Mouse (Mus musculus): Measurements from ENCODE around the gene Fgfr2. TPM values are rescaled to one million over a fixed set of nuclear protein-coding genes. Genes with fewer than 3 reads are reported as not detected.

Gene Fgfr2
- polyA plus RNA-seq, 1 experiment from 2014 or later, result 110 TPM

GRCm38 (mm10) chr7:133162131-133162530 lies 39.0 kb upstream of the Fgfr2 start:
- Histone ChIP-seq H3K9me3 (ENCODE audit: low read length) (no peaks in the 10 kb centered on the region), H3K36me3 (ENCODE audit: insufficient read depth, low read length) (no peaks in the 10 kb centered on the region), H3K27ac (ENCODE audit: low read length) (no peak overlapping the region), H3K27me3 (replicated peaks; ENCODE audit: insufficient read depth, low read length) (no peaks in the 10 kb centered on the region), H3K4me2 (replicated peaks; ENCODE audit: low read depth, low read length) (no peak overlapping the region), H3K4me1 (ENCODE audit: insufficient read depth, low read depth, low read length) (no peaks in the 10 kb centered on the region), H3K9ac (replicated peaks; ENCODE audit: low read depth) (no peak overlapping the region), H3K4me3 (ENCODE audit: low read depth, low read length) (no peak overlapping the region)
- DNase-seq (ENCODE audit: low spot score), result no peak
- peak; percentile 12; the same call in 1 of the 2 replicates for ATAC-seq
- TF ChIP-seq CTCF (IDR thresholded peaks at IDR 0.05) (no peak), EP300 (IDR thresholded peaks at IDR 0.05) (no peak)
- 18% methylated on average over 2 of the region's 2 CpGs for WGBS

DNA sequence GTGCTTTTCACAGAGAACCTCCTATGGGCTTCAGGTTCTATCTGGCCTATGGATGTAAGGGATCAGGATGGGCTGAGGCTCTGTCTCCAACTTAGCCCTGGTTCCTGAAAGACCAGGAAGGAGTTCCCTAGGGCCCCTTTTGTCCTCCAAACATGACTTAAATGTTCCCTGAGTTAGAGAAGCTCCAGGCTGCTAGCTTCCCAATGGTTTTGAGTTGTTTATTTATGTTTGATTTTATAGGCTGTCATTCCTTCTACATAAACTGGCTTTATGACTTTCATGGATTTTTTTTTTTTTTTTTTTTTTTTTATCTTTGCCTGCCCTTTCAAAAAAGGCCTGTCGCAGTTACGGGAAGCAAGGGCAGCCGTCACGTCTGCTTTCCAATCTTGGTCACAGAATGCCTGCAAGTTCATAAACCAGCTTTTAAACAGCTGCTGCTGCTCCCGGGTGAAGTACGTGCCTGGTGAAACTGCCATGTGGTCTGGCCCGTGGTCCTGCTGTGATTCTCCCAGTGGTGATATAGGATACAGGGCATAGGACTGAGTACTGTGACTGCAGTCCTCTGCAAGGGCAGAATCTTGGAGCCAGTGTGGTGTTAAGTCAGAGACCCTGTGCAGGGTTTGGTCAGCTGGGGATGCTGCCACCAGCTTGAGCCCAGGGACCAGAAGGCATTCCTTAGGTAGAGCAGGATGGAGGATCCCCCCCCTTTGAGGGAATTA lies 38.4 kb upstream of the Fgfr2 start:
- H3K9me3 ChIP-seq (ENCODE audit: low read length), result no peaks in the 10 kb centered on the region
- peak; percentile 40 for DNase-seq (ENCODE audit: low spot score)
- H3K9ac ChIP-seq (replicated peaks; ENCODE audit: low read depth), result no peak overlapping the region
- H3K4me2 ChIP-seq (replicated peaks; ENCODE audit: low read depth, low read length), result no peak overlapping the region
- TF ChIP-seq CTCF (IDR thresholded peaks at IDR 0.05) (no peak), EP300 (IDR thresholded peaks at IDR 0.05) (no peak)
- H3K4me3 ChIP-seq (ENCODE audit: low read depth, low read length), result no peak overlapping the region
- no peaks in the 10 kb centered on the region for H3K27me3 ChIP-seq (replicated peaks; ENCODE audit: insufficient read depth, low read length)
- H3K36me3 ChIP-seq (ENCODE audit: insufficient read depth, low read length), result no peaks in the 10 kb centered on the region
- 42% methylated on average over 7 of the region's 7 CpGs for WGBS
- no peak overlapping the region for H3K27ac ChIP-seq (ENCODE audit: low read length)
- peak; percentile 41 for ATAC-seq
- no peaks in the 10 kb centered on the region for H3K4me1 ChIP-seq (ENCODE audit: insufficient read depth, low read depth, low read length)

- Histone ChIP-seq H3K4me1 (ENCODE audit: insufficient read depth, low read depth, low read length) (no peaks in the 10 kb centered on the region), H3K9ac (replicated peaks; ENCODE audit: low read depth) (no peak overlapping the region), H3K4me3 (ENCODE audit: low read depth, low read length) (no peak overlapping the region), H3K9me3 (ENCODE audit: low read length) (no peaks in the 10 kb centered on the region), H3K4me2 (replicated peaks; ENCODE audit: low read depth, low read length) (no peak overlapping the region), H3K27ac (ENCODE audit: low read length) (no peak overlapping the region), H3K27me3 (replicated peaks; ENCODE audit: insufficient read depth, low read length) (no peaks in the 10 kb centered on the region), H3K36me3 (ENCODE audit: insufficient read depth, low read length) (no peaks in the 10 kb centered on the region)
- ATAC-seq, result peak; percentile 35; the same call in 1 of the 2 replicates
- 71% methylated on average over 3 of the region's 3 CpGs for WGBS
- TF ChIP-seq CTCF (IDR thresholded peaks at IDR 0.05), result no peak
- 0 out of 2 replicates have a peak, but pooled peaks have one; percentile 26 for TF ChIP-seq EP300 (IDR thresholded peaks at IDR 0.05)
- DNase-seq (ENCODE audit: low spot score), result peak; percentile 47
Measured at GRCm38 (mm10) chr7:133159519-133159918, 36.4 kb upstream of the Fgfr2 start.

DNA sequence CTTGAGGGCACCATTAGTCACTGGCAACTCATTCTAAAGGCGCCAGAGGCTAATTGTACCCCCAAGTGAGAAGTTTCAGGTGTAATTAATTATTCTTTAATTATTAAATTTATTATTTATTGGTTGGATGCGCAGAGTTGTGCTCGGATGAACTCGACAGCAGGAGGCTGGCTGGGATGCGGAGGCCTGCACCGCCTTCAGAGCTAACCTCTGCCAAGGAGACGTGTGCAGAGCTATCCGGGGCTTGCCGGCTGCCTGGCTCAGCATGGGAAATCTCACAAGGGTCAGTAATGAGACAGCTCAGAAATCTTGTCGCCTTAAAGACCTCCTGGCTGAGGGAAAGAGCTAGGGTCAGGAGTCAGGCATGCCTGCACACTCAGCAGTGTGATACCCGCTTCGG lies 32.5 kb upstream of the Fgfr2 start:
- Histone ChIP-seq H3K27ac (ENCODE audit: low read length) (no peak overlapping the region), H3K4me3 (ENCODE audit: low read depth, low read length) (no peak overlapping the region), H3K27me3 (replicated peaks; ENCODE audit: insufficient read depth, low read length) (no peaks in the 10 kb centered on the region), H3K4me1 (ENCODE audit: insufficient read depth, low read depth, low read length) (no peaks in the 10 kb centered on the region), H3K4me2 (replicated peaks; ENCODE audit: low read depth, low read length) (no peak overlapping the region), H3K36me3 (ENCODE audit: insufficient read depth, low read length) (no peaks in the 10 kb centered on the region), H3K9ac (replicated peaks; ENCODE audit: low read depth) (no peak overlapping the region), H3K9me3 (ENCODE audit: low read length) (no peaks in the 10 kb centered on the region)
- TF ChIP-seq CTCF (IDR thresholded peaks at IDR 0.05), result no peak
- no peak for TF ChIP-seq EP300 (IDR thresholded peaks at IDR 0.05)
- DNase-seq (ENCODE audit: low spot score) (no peak), ATAC-seq (no peak)
- WGBS, result 89% methylated on average over 12 of the region's 12 CpGs

DNA sequence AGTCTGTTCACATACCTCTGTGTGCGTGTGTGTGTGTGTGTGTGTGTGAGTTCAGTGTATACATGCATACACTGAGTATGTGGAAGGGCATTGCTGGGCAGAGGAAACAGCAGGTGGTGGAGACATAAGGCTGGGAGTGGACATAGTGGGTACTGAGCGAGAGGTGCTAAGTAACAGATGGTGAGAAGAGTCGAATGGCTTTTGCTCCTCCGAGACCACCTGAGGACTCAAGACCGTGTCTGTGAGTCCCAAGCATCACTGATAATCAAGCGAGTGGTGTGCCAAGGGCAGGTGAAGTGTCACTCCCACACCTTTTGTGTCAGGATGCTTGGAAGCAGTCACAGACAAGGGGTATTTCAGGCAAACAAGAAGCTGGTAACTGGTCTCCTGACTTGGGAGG lies 31.7 kb upstream of the Fgfr2 start:
- H3K4me3 ChIP-seq (ENCODE audit: low read depth, low read length), result no peak overlapping the region
- H3K4me2 ChIP-seq (replicated peaks; ENCODE audit: low read depth, low read length), result no peak overlapping the region
- DNase-seq (ENCODE audit: low spot score), result no peak
- no peak overlapping the region for H3K9ac ChIP-seq (replicated peaks; ENCODE audit: low read depth)
- whole genome bisulfite sequencing, result 73% methylated on average over 6 of the region's 6 CpGs
- H3K4me1 ChIP-seq (ENCODE audit: insufficient read depth, low read depth, low read length), result no peaks in the 10 kb centered on the region
- no peak overlapping the region for H3K27ac ChIP-seq (ENCODE audit: low read length)
- no peaks in the 10 kb centered on the region for H3K27me3 ChIP-seq (replicated peaks; ENCODE audit: insufficient read depth, low read length)
- TF ChIP-seq CTCF (IDR thresholded peaks at IDR 0.05), result no peak
- no peaks in the 10 kb centered on the region for H3K9me3 ChIP-seq (ENCODE audit: low read length)
- H3K36me3 ChIP-seq (ENCODE audit: insufficient read depth, low read length), result no peaks in the 10 kb centered on the region
- no peak for ATAC-seq

DNA sequence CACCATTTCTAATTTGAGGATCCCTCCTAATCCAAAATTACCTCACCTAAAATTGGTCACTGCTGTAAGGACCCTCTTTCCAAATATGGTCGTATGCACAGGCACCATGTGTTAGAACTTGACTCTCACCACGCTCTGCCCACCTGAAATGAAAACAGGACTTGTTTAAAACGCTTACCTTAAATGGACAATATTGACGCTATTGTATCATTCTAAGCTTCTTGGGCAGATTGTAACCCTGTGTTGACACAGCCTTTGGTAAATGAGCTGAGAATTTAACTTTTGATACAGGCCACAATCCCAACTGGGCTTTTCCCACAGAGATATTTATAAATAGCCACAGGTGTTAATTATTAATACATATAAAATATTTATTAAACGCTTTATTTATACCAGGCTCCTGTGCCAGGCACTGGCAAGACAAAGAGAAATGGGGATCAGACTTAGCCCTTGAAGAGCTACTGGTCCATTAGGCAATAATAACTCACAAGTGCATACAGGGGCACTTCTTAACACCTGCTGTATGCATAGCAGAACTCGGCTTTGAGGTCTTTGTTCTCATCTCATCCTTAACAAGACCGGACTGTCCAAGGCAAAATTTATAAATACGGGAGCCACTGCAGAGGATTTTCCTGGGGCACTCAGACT lies 16.7 kb upstream of the Fgfr2 start:
- H3K27ac ChIP-seq (ENCODE audit: low read length), result no peak overlapping the region
- H3K36me3 ChIP-seq (ENCODE audit: insufficient read depth, low read length), result no peaks in the 10 kb centered on the region
- H3K4me1 ChIP-seq (ENCODE audit: insufficient read depth, low read depth, low read length), result no peaks in the 10 kb centered on the region
- no peaks in the 10 kb centered on the region for H3K9me3 ChIP-seq (ENCODE audit: low read length)
- no peak overlapping the region for H3K4me2 ChIP-seq (replicated peaks; ENCODE audit: low read depth, low read length)
- H3K9ac ChIP-seq (replicated peaks; ENCODE audit: low read depth), result no peak overlapping the region
- no peak for TF ChIP-seq EP300 (IDR thresholded peaks at IDR 0.05)
- no peak for TF ChIP-seq CTCF (IDR thresholded peaks at IDR 0.05)
- no peak for DNase-seq (ENCODE audit: low spot score)
- 69% methylated on average over 8 of the region's 8 CpGs for WGBS
- no peak overlapping the region for H3K4me3 ChIP-seq (ENCODE audit: low read depth, low read length)
- H3K27me3 ChIP-seq (replicated peaks; ENCODE audit: insufficient read depth, low read length), result no peaks in the 10 kb centered on the region
- no peak for ATAC-seq
